Mouse (Mus musculus) ovary, postnatal 36 days (tissue): Measurements from ENCODE around the gene Cmss1.

Experiments
- DNase-seq: peaks from one replicate; pipeline ENCODE4 v3.0.0; 2022; ENCODE audit warnings: low spot score, mixed read lengths

Cmss1 gene

GRCm38 (mm10) chr16:57606444-57607227 lies at the start of gene Cmss1:
TSS of gene Cmss1 (minus strand) at chr16:57606864.
- peak; percentile 82 for DNase-seq

- DNase-seq, result no peak
Observed at GRCm38 (mm10) chr16:57649888-57650287, 43.2 kb upstream of the Cmss1 start.

GRCm38 (mm10) chr16:57641346-57641885 lies 34.8 kb upstream of the Cmss1 start:
- no peak for DNase-seq

- no peak for DNase-seq
Observed at GRCm38 (mm10) chr16:57634766-57635165, 28.1 kb upstream of the Cmss1 start.

- peak; percentile 54 for DNase-seq
Observed at GRCm38 (mm10) chr16:57634191-57634590, 27.5 kb upstream of the Cmss1 start.

- DNase-seq, result no peak
Observed at GRCm38 (mm10) chr16:57611768-57612167, 5.1 kb upstream of the Cmss1 start.

GRCm38 (mm10) chr16:57601031-57601430 lies 5.6 kb downstream of the Cmss1 start:
- no peak for DNase-seq

GRCm38 (mm10) chr16:57597295-57597957 lies 9.2 kb downstream of the Cmss1 start:
- no peak for DNase-seq

- DNase-seq, result no peak
Observed at GRCm38 (mm10) chr16:57593422-57594157, 13.1 kb downstream of the Cmss1 start.

GRCm38 (mm10) chr16:57585201-57585600 lies 21.5 kb downstream of the Cmss1 start:
- DNase-seq, result no peak

- DNase-seq, result no peak
Observed at GRCm38 (mm10) chr16:57582008-57582407, 24.7 kb downstream of the Cmss1 start.

- DNase-seq, result no peak
Observed at GRCm38 (mm10) chr16:57580041-57580440, 26.6 kb downstream of the Cmss1 start.

GRCm38 (mm10) chr16:57577519-57577918 lies 29.1 kb downstream of the Cmss1 start:
- no peak for DNase-seq

- no peak for DNase-seq
Observed at GRCm38 (mm10) chr16:57575764-57576388, 30.8 kb downstream of the Cmss1 start.

GRCm38 (mm10) chr16:57573831-57574230 lies 32.8 kb downstream of the Cmss1 start:
- no peak for DNase-seq

GRCm38 (mm10) chr16:57570789-57571311 lies 35.8 kb downstream of the Cmss1 start:
- no peak for DNase-seq

- no peak for DNase-seq
Observed at GRCm38 (mm10) chr16:57568648-57569404, 37.8 kb downstream of the Cmss1 start.

- DNase-seq, result no peak
Observed at GRCm38 (mm10) chr16:57566215-57566614, 40.4 kb downstream of the Cmss1 start.

GRCm38 (mm10) chr16:57564807-57565206 lies 41.9 kb downstream of the Cmss1 start:
- no peak for DNase-seq

GRCm38 (mm10) chr16:57563453-57563852 lies 43.2 kb downstream of the Cmss1 start:
- no peak for DNase-seq

- no peak for DNase-seq
Observed at GRCm38 (mm10) chr16:57560185-57560584, 46.5 kb downstream of the Cmss1 start.
